Mouse (Mus musculus) erythroblast, embryonic 14.5 days (primary cell): ENCODE measurements around the gene B4galnt1.

Experiments
- GATA1 ChIP-seq: IDR thresholded peaks from 2 replicates; pipeline ENCODE4 v1.6.1; 2012; ENCODE audit warnings: low read length, inconsistent platforms, mixed read lengths
- TAL1 ChIP-seq: IDR thresholded peaks from 3 replicates; pipeline ENCODE4 v1.6.1; 2012; ENCODE audit warnings: low read length, inconsistent platforms, mixed read lengths

DNA sequence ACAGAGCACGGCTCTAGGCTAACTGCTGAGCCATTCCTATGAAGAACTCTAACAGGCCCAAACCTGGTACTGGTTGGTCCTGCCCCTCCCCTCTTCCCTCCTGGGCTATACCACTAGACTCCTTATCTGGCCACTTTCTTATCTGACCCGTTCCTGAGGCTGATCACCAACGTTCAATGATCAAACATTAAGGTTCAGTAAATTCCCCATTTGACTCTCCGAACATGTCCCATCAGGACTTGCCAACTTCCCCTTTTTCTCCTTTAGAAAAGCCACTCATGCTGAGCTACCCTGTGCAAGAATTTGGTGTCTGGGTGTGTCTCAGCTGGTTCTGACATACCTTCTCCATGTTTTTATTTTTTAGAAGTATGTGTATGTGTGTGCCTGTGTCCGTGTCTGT, 38.4 kb upstream of the B4galnt1 start:
- TF ChIP-seq TAL1 = no peak
- no peak for TF ChIP-seq GATA1
